In genomic region chr13:107175891-107176290, GRCm38 (mm10) we compare ENCODE assay signal across 29 mouse cellular contexts.
DNase-seq lines count a peak whose midpoint lies in the region; ATAC-seq and TF ChIP-seq lines count a peak whose summit lies in the region.
"Had no signal": no experiment of that assay in that cellular context is flagged by ENCODE, and none has a peak within 500 bp of the region (broad histone marks: within the 10 kb centered on the region; RNA-seq: fewer than 3 reads in every experiment).

No protein-coding gene starts in this region.

- H3K9me3 ChIP-seq in forebrain, embryonic 15.5 days, result no peaks in the 10 kb centered on the region
- no peaks in the 10 kb centered on the region for H3K9me3 ChIP-seq in forebrain, embryonic 12.5 days
- no peaks in the 10 kb centered on the region for H3K9me3 ChIP-seq in lung, embryonic 14.5 days (ENCODE audit: low read depth, low read length)
- no peaks in the 10 kb centered on the region for H3K9me3 ChIP-seq in limb, embryonic 10.5 days (replicated peaks)
- H3K9me3 ChIP-seq: embryonic facial prominence, embryonic 12.5 days; limb, embryonic 15.5 days; liver, embryonic 13.5 days; midbrain, embryonic 10.5 days; midbrain, embryonic 15.5 days had no signal

- H3K4me3 ChIP-seq in forebrain, embryonic 15.5 days, result no peak overlapping the region
- H3K4me3 ChIP-seq in forebrain, embryonic 12.5 days (replicated peaks), result no peak overlapping the region
- H3K4me3 ChIP-seq in lung, embryonic 14.5 days (ENCODE audit: low read depth, low read length), result no peak overlapping the region
- H3K4me3 ChIP-seq in limb, embryonic 10.5 days, result no peak overlapping the region
- H3K4me3 ChIP-seq: embryonic facial prominence, embryonic 12.5 days; limb, embryonic 15.5 days; liver, embryonic 13.5 days; midbrain, embryonic 10.5 days; midbrain, embryonic 15.5 days had no signal

- H3K27ac ChIP-seq in forebrain, embryonic 15.5 days (replicated peaks), result peak overlapping the region; percentile 70
- no peak overlapping the region for H3K27ac ChIP-seq in forebrain, embryonic 12.5 days
- no peak overlapping the region for H3K27ac ChIP-seq in lung, embryonic 14.5 days (ENCODE audit: low read depth)
- H3K27ac ChIP-seq in limb, embryonic 10.5 days, result no peak overlapping the region
- H3K27ac ChIP-seq: embryonic facial prominence, embryonic 12.5 days; limb, embryonic 15.5 days; liver, embryonic 13.5 days; midbrain, embryonic 10.5 days; midbrain, embryonic 15.5 days; stomach, postnatal 0 days had no signal

- 68% methylated on average over 4 of the region's 4 CpGs for WGBS in forebrain, embryonic 15.5 days
- WGBS in forebrain, embryonic 12.5 days, result 89% methylated on average over 4 of the region's 4 CpGs
- 59% methylated on average over 4 of the region's 4 CpGs for WGBS in lung, embryonic 14.5 days
- WGBS in limb, embryonic 10.5 days, result 69% methylated on average over 4 of the region's 4 CpGs

- H3K36me3 ChIP-seq in forebrain, embryonic 15.5 days, result no peaks in the 10 kb centered on the region
- H3K36me3 ChIP-seq in forebrain, embryonic 12.5 days (replicated peaks), result no peaks in the 10 kb centered on the region
- H3K36me3 ChIP-seq in lung, embryonic 14.5 days (ENCODE audit: insufficient read depth), result no peaks in the 10 kb centered on the region
- H3K36me3 ChIP-seq in limb, embryonic 10.5 days, result no peaks in the 10 kb centered on the region
- H3K36me3 ChIP-seq: embryonic facial prominence, embryonic 12.5 days; limb, embryonic 15.5 days; liver, embryonic 13.5 days; midbrain, embryonic 10.5 days; midbrain, embryonic 15.5 days had no signal

- H3K4me2 ChIP-seq in forebrain, embryonic 15.5 days (replicated peaks), result no peak overlapping the region
- H3K4me2 ChIP-seq in forebrain, embryonic 12.5 days, result no peak overlapping the region
- H3K4me2 ChIP-seq in lung, embryonic 14.5 days, result no peak overlapping the region
- H3K4me2 ChIP-seq: embryonic facial prominence, embryonic 12.5 days; limb, embryonic 15.5 days; liver, embryonic 13.5 days; midbrain, embryonic 15.5 days had no signal

- no peaks in the 10 kb centered on the region for H3K4me1 ChIP-seq in forebrain, embryonic 15.5 days
- H3K4me1 ChIP-seq in forebrain, embryonic 12.5 days, result no peaks in the 10 kb centered on the region
- no peaks in the 10 kb centered on the region for H3K4me1 ChIP-seq in lung, embryonic 14.5 days (ENCODE audit: insufficient read depth)
- H3K4me1 ChIP-seq in limb, embryonic 10.5 days, result peaks cover 9% of the 10 kb centered on the region; the same call in 1 of the 2 replicates
- H3K4me1 ChIP-seq: embryonic facial prominence, embryonic 12.5 days; limb, embryonic 15.5 days; liver, embryonic 13.5 days; midbrain, embryonic 10.5 days; midbrain, embryonic 15.5 days had no signal

- no peak for TF ChIP-seq CTCF in lung, embryonic 14.5 days (IDR thresholded peaks at IDR 0.05; ENCODE audit: low read depth)

- no peak overlapping the region for H3K9ac ChIP-seq in forebrain, embryonic 15.5 days (replicated peaks)
- H3K9ac ChIP-seq in forebrain, embryonic 12.5 days, result no peak overlapping the region
- no peak overlapping the region for H3K9ac ChIP-seq in lung, embryonic 14.5 days
- H3K9ac ChIP-seq: embryonic facial prominence, embryonic 12.5 days; limb, embryonic 15.5 days; liver, embryonic 13.5 days; midbrain, embryonic 15.5 days had no signal

- DNase-seq in cerebellum, postnatal 10 days, result peak; percentile 35 to 40
- DNase-seq in cerebellum, postnatal 25 days, result no peak
- peak; percentile 8 for DNase-seq in lung, embryonic 14.5 days
- no peak for DNase-seq in lung, postnatal 36 days
- DNase-seq in limb, embryonic 10.5 days (ENCODE audit: low spot score), result no peak
- no peak for DNase-seq in left cerebral cortex, adult 11 months (ENCODE audit: low spot score)
- DNase-seq: adrenal gland, postnatal 10 days; cerebellum, adult 11 months; cerebellum, adult 9-10 months; gastrocnemius, postnatal 10 days; heart, postnatal 14 days; kidney, adult 18-20 months; left cerebral cortex, postnatal 4 days; liver, embryonic 13.5 days; lung, adult 18-20 months; lung, postnatal 10 days; right cerebral cortex, adult 18-20 months; right cerebral cortex, postnatal 4 days; thymus, adult 18-20 months; thymus, postnatal 25 days had no signal

- H3K27me3 ChIP-seq in forebrain, embryonic 15.5 days, result no peaks in the 10 kb centered on the region
- H3K27me3 ChIP-seq in forebrain, embryonic 12.5 days, result no peaks in the 10 kb centered on the region
- H3K27me3 ChIP-seq in lung, embryonic 14.5 days (ENCODE audit: insufficient read depth, low read length), result no peaks in the 10 kb centered on the region
- H3K27me3 ChIP-seq in limb, embryonic 10.5 days (ENCODE audit: low read depth, poor library complexity, severe bottlenecking), result no peaks in the 10 kb centered on the region
- H3K27me3 ChIP-seq: CH12.LX; embryonic facial prominence, embryonic 12.5 days; limb, embryonic 15.5 days; liver, embryonic 13.5 days; midbrain, embryonic 15.5 days had no signal

- ATAC-seq in forebrain, embryonic 15.5 days (replicated peaks), result peak; percentile 82
- no peak for ATAC-seq in forebrain, embryonic 12.5 days (ENCODE audit: low FRiP score)
- no peak for ATAC-seq in lung, embryonic 14.5 days (ENCODE audit: insufficient read depth)
- ATAC-seq: hindbrain, embryonic 16.5 days; midbrain, embryonic 15.5 days had no signal

Comparison
In these comparisons a context has a peak if more than half of its experiments do, and no peak if none do; other contexts are left out.
1. DNase-seq: peak in cerebellum, postnatal 10 days (2 of 2) and lung, embryonic 14.5 days (single experiment); none in cerebellum, postnatal 25 days (0 of 2), lung, postnatal 36 days (single experiment), limb, embryonic 10.5 days (single experiment) and left cerebral cortex, adult 11 months (single experiment).